Mouse (Mus musculus) intestine, embryonic 16.5 days (tissue): ENCODE measurements at regions not wholly inside any gene's neighbourhood (a gene's known extent, or its start where the extent isn't known, plus 50 kb on each side); places are given as distances from the start of the nearest gene placed in this dataset.

Experiments used
- ATAC-seq: fragments of 200-750 bp; cut with Nextera tagmentation; 2 replicates; pipeline ENCODE4 v1.8.0; 2017; ENCODE audit warnings: moderate TSS enrichment, moderate library complexity
- H3K27ac ChIP-seq: fragments of 300-500 bp; sonication (generic); 2 replicates; pipeline ENCODE4 v1.5.1; 2014; ENCODE audit warnings: mild to moderate bottlenecking, low read length
- H3K27me3 ChIP-seq: fragments of 300-500 bp; sonication (generic); replicated peaks from 2 replicates; pipeline ENCODE4 v1.6.1; 2014; ENCODE audit warnings: low read length, control low read depth, mixed read lengths; ENCODE audit not compliant: control insufficient read depth, insufficient read depth
- H3K36me3 ChIP-seq: fragments of 300-500 bp; sonication (generic); 2 replicates; pipeline ENCODE4 v1.6.1; 2014; ENCODE audit warnings: low read length, control low read depth; ENCODE audit not compliant: control insufficient read depth, insufficient read depth
- H3K4me1 ChIP-seq: fragments of 300-500 bp; sonication (generic); 2 replicates; pipeline ENCODE4 v1.6.1; 2014; ENCODE audit warnings: low read length, control low read depth, mixed read lengths; ENCODE audit not compliant: control insufficient read depth, insufficient read depth
- H3K4me2 ChIP-seq: fragments of 300-500 bp; sonication (generic); 2 replicates; pipeline ENCODE4 v1.6.1; 2014; ENCODE audit warnings: low read depth, low read length, control low read depth
- H3K4me3 ChIP-seq: fragments of 300-500 bp; sonication (generic); 2 replicates; pipeline ENCODE4 v1.5.1; 2014; ENCODE audit warnings: mild to moderate bottlenecking, low read length
- H3K9ac ChIP-seq: fragments of 300-500 bp; sonication (generic); 2 replicates; pipeline ENCODE4 v1.6.1; 2014; ENCODE audit warnings: low read depth, low read length
- H3K9me3 ChIP-seq: fragments of 300-500 bp; sonication (generic); 2 replicates; pipeline ENCODE4 v1.6.1; 2016; ENCODE audit warnings: low read length, control low read depth; ENCODE audit not compliant: control insufficient read depth
- WGBS: fragments of 180-500 bp; shearing (Covaris S2); extraction: QIAGEN DNeasy Blood & Tissue Kit; methylation state at CpG from one replicate; pipeline ENCODE4 v1.1.7; 2014; 5-methylcytosine and 5-hydroxymethylcytosine counted together

- Histone ChIP-seq H3K27ac (no peak overlapping the region), H3K4me1 (no peaks in the 10 kb centered on the region), H3K36me3 (no peaks in the 10 kb centered on the region), H3K9ac (no peak overlapping the region), H3K4me2 (no peak overlapping the region), H3K9me3 (no peaks in the 10 kb centered on the region), H3K4me3 (no peak overlapping the region), H3K27me3 (no peaks in the 10 kb centered on the region)
- 59% methylated on average over 3 of the region's 3 CpGs for WGBS
- no peak for ATAC-seq
Observed at GRCm38 (mm10) chr8:30694126-30694525, 2734.4 kb upstream of the 5930422O12Rik start.

DNA sequence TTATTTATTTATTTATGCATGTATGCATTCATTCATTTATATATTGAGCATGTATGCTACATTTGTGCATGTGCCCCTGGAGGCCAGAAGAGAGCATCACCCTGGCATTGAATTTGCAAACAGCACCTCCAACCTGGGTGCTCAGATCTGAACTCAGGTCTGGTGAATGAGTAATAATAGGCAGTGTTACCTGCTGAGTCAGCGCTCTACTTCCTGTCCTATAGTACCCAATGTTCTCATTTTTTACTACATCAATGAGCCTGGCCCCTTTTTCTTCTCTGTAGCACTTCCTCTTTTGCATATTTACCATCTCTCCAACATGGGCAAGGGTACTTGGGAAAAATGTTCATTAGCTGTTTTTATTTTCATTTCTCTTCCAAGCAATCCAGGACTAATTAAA is 2711.9 kb upstream of the 5930422O12Rik start:
- WGBS, result 90% methylated on average over 1 of the region's 1 CpGs
- no peak for ATAC-seq
- no peak overlapping the region for H3K4me3 ChIP-seq
- no peaks in the 10 kb centered on the region for H3K4me1 ChIP-seq
- no peaks in the 10 kb centered on the region for H3K36me3 ChIP-seq
- H3K9me3 ChIP-seq, result no peaks in the 10 kb centered on the region
- H3K4me2 ChIP-seq, result no peak overlapping the region
- no peak overlapping the region for H3K27ac ChIP-seq
- H3K9ac ChIP-seq, result no peak overlapping the region
- no peaks in the 10 kb centered on the region for H3K27me3 ChIP-seq

- Histone ChIP-seq H3K4me1 (no peaks in the 10 kb centered on the region), H3K4me3 (no peak overlapping the region), H3K9ac (no peak overlapping the region), H3K4me2 (no peak overlapping the region), H3K27ac (no peak overlapping the region), H3K9me3 (no peaks in the 10 kb centered on the region), H3K36me3 (no peaks in the 10 kb centered on the region), H3K27me3 (no peaks in the 10 kb centered on the region)
- ATAC-seq, result no peak
Observed at GRCm38 (mm10) chr8:30730366-30730765, 2698.1 kb upstream of the 5930422O12Rik start.

DNA sequence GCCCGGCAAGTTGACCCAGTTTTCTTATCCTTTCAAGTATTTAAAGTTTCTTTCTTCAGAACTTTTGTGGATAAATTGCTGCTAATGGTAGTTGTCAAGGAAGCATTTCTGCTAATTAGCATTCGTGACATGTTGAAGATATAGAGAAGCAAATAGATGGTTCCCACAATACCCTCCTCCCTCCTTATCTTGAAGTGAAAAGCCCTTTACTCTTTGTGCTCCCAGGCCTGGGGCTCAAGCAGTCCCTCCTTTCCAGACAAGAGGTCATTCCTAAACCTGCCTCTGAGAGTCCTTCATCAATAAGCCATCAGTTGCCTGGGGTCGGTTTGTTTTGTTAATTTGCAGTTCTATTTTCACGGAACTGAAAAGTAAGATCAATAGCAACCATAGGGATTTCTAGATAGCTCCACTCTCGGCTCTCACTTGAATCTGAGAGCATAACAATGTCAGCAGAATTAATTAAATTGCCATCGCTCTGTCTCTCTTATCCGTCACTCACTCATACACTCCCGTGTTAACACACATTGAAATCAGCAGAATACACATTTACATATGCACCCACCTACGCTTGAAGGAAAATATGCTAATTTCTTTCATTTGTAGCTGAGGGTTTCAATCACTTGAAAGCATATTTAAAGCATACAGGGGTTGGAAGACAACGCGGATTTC is 2695.8 kb upstream of the 5930422O12Rik start:
- H3K4me1 ChIP-seq, result no peaks in the 10 kb centered on the region
- no peak overlapping the region for H3K4me3 ChIP-seq
- no peak for ATAC-seq
- no peaks in the 10 kb centered on the region for H3K36me3 ChIP-seq
- no peaks in the 10 kb centered on the region for H3K9me3 ChIP-seq
- H3K27ac ChIP-seq, result no peak overlapping the region
- 73% methylated on average over 11 of the region's 11 CpGs for WGBS
- H3K27me3 ChIP-seq, result no peaks in the 10 kb centered on the region
- H3K9ac ChIP-seq, result no peak overlapping the region
- no peak overlapping the region for H3K4me2 ChIP-seq

DNA sequence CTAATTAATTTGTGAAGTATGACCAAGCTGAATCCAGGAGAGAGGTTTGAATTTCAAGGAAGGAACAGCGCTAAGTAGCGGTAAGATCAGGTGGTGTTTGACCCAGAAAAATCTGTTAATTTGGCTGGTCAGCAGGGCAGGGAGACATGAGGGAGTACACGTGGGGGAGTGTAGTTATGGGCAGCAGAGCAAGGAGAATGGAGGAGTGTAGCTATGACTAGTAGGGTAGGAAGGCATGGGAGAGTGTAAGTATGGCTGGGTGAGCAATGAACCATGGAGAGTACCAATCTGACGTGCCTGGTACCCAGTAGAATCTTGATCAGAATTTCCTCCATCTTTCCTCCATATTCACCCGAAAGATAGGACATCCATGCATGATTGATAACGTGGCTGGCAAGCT is 2695.1 kb upstream of the 5930422O12Rik start:
- H3K4me3 ChIP-seq, result no peak overlapping the region
- 82% methylated on average over 6 of the region's 6 CpGs for WGBS
- no peak overlapping the region for H3K27ac ChIP-seq
- H3K4me2 ChIP-seq, result no peak overlapping the region
- no peak overlapping the region for H3K9ac ChIP-seq
- no peaks in the 10 kb centered on the region for H3K4me1 ChIP-seq
- no peak for ATAC-seq
- H3K9me3 ChIP-seq, result no peaks in the 10 kb centered on the region
- H3K27me3 ChIP-seq, result no peaks in the 10 kb centered on the region
- H3K36me3 ChIP-seq, result no peaks in the 10 kb centered on the region

DNA sequence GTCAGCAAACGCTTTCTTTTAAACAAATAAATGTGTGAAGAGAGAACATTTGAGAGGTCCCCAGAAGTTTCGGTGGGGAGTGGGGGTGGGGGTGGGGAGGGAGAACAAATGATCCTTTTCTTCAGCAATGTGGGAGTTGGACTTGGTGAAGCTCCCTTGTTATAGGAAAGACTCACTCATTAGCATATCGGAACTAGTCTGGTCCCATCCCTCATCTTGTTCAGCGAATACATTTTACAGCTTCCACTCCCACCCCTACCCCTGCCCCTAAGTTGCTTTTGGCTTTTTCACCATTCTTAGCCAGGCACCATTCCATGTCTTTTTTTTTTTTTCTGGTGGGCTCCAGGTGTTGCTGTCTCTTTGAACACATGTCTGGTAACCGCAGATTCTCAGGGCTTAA is 2693.2 kb upstream of the 5930422O12Rik start:
- no peaks in the 10 kb centered on the region for H3K36me3 ChIP-seq
- no peak overlapping the region for H3K27ac ChIP-seq
- H3K4me2 ChIP-seq, result no peak overlapping the region
- 40% methylated on average over 5 of the region's 5 CpGs for WGBS
- no peak overlapping the region for H3K9ac ChIP-seq
- H3K4me3 ChIP-seq, result no peak overlapping the region
- H3K9me3 ChIP-seq, result no peaks in the 10 kb centered on the region
- no peaks in the 10 kb centered on the region for H3K4me1 ChIP-seq
- H3K27me3 ChIP-seq, result no peaks in the 10 kb centered on the region
- ATAC-seq, result no peak

DNA sequence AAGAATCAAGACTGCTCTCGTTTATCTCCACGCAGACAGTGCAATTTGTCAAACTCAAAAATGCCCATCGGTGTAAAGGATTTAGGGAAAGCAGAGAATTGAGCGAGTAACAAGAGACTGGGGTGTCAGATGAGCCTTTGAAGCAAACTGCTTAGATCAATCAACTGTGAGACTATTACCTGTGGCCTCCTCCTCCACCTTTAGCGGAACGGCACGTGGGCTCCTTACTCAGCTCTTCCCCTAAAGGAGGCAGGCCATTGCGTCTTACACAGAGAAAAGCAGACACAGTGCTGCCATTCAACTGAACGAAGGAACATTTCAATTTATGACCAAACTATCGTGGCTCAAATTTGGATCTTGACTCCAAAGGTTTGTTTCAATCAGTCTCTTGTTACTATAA is 2692.8 kb upstream of the 5930422O12Rik start:
- Histone ChIP-seq H3K4me1 (no peaks in the 10 kb centered on the region), H3K9me3 (no peaks in the 10 kb centered on the region), H3K27me3 (no peaks in the 10 kb centered on the region), H3K4me3 (no peak overlapping the region), H3K36me3 (no peaks in the 10 kb centered on the region), H3K4me2 (no peak overlapping the region), H3K27ac (no peak overlapping the region), H3K9ac (no peak overlapping the region)
- no peak for ATAC-seq
- WGBS, result 62% methylated on average over 10 of the region's 10 CpGs

GRCm38 (mm10) chr8:30746874-30747273 is 2681.6 kb upstream of the 5930422O12Rik start:
- Histone ChIP-seq H3K36me3 (no peaks in the 10 kb centered on the region), H3K27ac (no peak overlapping the region), H3K9me3 (no peaks in the 10 kb centered on the region), H3K4me1 (no peaks in the 10 kb centered on the region), H3K4me3 (no peak overlapping the region), H3K9ac (no peak overlapping the region), H3K4me2 (no peak overlapping the region), H3K27me3 (no peaks in the 10 kb centered on the region)
- no peak for ATAC-seq
- WGBS, result 75% methylated on average over 3 of the region's 3 CpGs
